Mouse (Mus musculus) frontal cortex, adult 2 months (tissue): Measurements from ENCODE around the gene Hoxb1. TPM values are rescaled to one million over a fixed set of nuclear protein-coding genes. Genes with fewer than 3 reads are reported as not detected.
A peak's percentile ranks its signal among the peaks of the same experiment; 100 is the strongest.

ENCODE experiments used
- DNase-seq, 2 experiments: peaks; one replicate each; pipeline ENCODE4 v3.0.0; 2022; ENCODE audit warnings: low spot score in 1 of 2; ENCODE audit errors: extremely low spot score in 1 of 2
- polyA plus RNA-seq: library from polyadenylated mRNA; depleted of rRNA; stranded (reverse); fragments of >200 nt; gene quantifications from 2 replicates; pipeline ENCODE4 v1.2.3, GENCODE M21; 2012; rRNA removed

The Hoxb1 gene
- polyA plus RNA-seq, 1 experiment, result not detected

DNA sequence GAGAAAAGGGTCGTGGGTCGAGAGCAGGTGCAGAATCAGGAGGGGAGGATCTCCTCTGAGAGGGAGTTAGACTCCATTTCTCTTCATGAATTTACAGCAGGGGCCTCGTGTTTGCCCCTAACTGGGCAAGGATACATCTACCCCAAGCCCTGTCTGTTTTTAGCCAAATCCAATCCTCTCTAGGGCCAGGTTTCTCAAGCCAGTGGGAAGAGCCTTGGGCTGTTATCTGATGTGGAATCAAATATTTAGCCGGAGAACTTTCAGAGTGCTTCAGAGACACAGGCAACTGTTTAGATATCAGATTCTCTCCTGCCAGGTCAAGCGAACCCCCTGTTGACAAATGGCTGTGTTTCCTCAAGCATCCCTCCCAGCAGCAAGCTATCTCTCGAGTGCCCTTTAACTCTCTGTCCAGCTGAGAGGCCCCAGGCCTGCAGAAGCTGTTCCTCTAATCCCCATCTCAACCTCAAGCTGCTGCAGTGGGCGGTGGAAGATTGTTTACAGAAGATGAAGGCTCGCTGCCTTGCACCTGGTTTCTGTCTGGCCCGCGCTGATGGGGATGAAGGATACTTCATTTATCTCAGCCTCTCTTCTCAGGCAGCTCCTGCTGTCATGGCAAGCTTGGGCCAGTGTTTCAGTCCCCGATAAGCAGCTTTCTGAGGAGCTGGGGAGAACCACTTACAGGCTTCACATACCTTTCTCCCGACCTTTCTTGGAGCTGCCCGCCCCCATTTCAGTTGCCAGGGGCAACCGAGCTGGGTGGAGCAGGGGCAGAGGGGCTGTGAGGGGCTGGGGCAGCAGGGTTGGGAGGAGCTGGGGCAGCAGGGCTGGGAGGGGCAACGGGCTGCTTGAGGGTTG is 31.4 kb downstream of the Hoxb1 start:
- DNase-seq, result no peak

DNA sequence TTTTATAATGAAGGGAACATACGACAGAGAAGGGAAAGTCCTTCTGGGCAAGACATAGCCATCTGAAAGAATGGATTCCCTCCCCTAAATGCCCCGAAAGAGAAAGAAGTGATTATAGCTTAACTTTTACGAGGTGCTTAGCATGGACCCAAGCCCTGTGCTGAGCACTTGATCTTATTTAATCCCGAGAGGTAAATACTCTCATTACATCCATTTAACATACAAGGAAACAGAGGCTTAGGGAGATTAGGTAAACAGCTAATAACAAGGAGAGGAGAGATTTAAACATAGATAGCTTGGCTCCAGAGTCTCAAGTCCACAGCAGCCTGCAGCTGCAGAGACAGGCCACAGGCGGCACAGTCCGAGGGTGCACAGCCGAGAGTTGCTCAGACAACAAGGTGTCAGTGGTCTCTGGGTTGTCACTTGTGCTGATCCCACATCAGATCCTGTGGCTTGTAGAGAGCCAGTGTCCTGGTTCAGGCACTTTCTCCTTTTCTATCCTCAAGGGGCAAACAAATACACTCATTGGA is 32.3 kb downstream of the Hoxb1 start:
- DNase-seq, result no peak

DNA sequence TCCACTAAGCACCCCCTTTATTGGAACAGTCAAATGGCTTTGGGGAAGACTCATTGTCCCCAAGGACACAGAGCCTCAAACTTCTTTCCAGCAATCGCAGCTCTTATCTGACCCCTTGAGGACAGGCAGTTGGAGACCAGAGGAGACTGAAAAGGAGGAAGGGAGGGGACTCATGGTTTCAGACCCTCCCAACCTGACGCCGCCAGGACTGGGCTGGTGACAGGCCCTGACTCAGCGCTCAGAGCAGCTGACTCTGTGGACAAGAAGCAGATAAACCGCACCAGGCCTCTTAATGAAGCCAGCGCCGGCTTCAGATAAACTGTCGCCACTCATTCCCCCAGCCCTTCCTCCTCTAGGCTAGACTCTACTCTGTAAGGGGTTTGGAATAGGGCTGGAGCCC is 34.4 kb downstream of the Hoxb1 start:
- no peak for DNase-seq

DNA sequence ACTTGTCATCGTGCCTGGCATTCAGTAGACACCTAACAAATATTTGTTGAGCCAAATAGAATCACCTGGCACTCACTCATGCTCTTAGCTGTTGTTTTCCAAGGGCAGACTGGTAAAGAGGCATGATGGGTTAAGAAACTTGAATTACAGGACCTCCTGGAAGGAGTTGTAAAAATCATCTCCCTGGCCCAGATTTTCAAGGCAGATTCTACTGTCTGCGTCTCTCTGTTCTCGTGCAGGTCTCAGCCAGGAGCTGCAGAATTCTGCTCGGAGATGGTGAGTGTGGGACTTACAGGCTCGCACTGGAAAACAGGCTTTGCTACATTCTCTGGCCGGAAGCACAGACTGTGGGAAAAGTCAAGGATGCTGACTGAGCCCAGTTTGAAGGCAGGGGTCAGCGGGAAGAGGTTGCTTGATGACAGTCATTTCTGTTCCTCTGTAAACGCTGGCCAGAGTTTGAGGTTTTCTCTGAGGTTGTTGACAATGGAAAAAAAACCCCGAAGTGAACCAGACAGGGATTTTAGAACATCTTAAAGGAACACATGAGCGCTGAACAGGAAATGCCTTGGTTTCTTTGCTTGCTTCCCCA is 38.6 kb downstream of the Hoxb1 start:
- DNase-seq, result no peak

DNA sequence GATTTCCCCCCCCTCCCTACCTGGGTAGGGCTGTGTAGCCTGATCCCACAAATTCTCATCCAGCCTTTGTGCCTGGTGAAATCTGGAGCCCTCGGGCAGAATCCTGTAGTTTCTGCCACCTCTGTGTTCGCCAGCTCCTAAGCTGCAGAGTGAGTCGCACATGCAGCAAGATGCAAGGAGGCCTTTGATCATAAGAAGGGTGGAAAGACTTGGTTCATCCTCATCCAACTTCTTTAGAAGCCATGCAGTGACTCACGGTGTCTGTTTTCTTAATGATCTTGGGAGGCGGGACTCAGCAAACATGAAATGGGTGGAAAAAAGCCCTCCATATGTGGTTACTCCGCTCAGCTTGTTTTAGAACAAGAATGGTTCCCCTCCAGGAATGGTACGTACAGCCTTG is 39.3 kb downstream of the Hoxb1 start:
- no peak for DNase-seq

DNA sequence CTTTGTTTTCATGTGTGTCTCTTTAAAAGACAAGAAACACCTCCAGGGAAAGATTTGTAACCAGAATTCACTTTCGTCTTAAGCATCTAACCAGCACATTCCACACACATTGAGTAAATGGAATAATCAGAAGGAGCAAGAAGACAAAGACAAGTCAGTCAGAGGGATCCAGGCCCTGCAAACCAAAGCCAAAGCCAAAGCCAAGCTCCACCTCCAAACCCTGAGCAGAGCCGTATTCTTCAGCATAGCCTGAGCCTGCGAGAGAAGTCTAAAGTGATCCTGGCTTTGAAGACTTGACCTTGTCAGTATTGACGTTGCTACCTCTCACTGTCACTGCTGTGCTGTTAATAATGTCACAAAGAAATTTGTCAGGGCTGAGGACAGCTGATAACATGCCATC is 40.0 kb downstream of the Hoxb1 start:
- no peak for DNase-seq

DNA sequence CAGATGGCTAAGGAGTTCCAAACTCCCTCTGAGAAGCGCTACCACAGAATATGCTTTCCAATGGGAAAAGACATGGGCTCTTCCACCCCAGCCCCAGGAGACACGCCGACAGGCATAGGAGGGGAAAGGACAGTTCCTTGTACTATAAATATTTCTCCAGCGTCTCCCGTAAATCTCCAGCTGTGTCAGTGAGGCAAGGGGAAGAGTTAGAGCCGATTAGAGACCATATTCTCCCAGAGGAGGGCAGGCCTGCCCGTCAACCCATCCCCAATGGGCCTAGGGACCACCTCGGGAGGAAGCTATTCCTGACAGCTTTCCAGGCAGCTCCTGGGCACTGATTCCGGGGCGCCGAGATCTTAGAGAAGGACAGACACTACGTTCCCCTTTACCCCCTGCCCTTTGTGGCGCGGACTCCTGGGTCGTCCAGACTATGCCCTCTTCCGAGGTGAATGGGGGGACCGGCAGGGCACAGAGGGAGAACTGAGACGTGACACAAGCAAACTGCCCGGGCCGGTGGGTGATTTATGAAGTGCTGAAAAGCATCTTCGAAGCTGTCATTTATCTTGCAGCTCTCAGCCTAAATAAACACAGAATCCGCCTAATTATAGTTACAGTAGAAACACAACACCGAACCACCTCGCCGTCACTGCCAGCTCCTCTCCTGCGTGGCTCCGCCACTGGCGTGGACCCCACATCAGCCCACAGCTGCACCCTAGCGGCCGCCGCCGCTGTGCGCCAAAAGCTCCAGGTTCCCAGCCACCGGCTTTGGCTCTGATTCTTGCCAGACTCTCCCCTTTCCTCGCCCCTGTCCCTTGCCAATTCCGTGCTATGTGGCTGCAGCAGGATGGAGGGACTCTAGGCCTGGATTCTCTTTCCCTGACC is 41.9 kb downstream of the Hoxb1 start:
- peak in 1 of 2 experiments; percentile 48 for DNase-seq

DNA sequence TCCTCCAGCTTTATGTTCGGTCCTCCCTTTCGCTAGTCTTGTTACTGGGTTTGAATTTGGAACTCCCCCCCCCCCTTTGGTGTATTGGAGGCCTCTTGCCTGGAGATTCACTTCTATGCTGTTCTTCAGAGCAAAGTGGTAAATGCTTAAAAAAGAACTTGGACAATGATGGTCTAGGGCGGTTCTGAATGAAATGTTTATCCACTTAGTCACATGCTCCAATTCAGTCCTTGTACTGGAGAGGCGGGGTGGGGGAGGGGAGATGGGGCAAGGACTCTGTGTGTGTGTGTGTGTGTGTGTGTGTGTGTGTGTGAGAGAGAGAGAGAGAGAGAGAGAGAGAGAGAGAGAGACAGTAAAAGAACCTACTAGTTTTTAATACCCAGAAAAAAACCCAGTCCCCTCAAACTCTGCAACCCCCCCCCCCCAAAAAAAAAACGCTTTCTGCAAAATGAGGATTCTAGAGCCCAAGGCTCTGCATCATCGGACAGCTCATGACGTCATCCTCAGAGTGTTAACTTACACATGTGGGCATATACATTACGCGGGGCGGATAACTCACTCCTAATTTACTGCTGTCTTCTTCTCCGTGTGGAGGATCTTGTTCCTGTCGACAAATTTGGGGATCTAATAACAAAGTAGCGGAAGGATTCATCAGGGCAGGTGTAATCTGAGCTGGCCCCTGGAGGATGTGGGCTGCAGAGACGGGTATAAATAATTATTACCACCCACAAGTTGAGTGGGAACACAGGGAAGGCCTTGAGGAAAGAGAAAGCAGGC is 42.9 kb downstream of the Hoxb1 start:
- DNase-seq, result no peak

DNA sequence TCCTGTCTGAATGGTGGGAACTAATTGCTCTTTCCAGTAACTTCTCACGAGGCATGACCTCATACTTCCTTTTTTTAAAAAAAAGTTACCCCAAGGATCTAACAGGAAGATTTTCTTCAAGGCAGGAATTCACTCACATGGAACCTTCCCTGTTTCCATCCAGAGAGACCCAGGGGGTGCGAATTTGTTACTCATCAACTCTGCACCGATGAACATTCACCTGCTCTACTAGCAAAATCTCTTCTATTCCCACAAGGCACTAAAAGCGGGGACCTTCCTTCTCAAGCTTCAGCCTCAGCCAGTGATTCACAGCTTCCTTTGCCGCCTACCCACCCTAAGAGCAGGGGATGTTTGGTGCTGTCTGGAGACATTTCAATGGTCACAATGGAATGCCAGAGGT is 45.5 kb downstream of the Hoxb1 start:
- no peak for DNase-seq

DNA sequence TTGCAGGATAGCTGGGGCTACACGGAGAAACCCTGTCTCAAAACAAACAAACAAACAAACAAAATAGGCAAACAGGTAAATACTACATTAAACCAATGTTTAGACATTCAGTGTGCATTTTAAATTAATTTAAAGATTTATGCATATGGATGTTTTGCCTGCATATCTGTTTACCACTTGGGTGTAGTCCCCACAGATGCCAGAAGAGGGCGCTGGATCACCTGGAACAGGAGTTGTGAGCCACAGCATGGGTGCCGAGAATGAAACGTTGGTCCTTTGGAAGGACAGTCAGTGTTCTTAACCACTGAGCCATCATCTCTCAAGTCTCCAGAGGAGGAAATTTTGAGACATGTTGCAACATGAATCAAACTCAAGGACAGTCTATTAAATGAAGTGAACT is 46.4 kb downstream of the Hoxb1 start:
- no peak for DNase-seq

DNA sequence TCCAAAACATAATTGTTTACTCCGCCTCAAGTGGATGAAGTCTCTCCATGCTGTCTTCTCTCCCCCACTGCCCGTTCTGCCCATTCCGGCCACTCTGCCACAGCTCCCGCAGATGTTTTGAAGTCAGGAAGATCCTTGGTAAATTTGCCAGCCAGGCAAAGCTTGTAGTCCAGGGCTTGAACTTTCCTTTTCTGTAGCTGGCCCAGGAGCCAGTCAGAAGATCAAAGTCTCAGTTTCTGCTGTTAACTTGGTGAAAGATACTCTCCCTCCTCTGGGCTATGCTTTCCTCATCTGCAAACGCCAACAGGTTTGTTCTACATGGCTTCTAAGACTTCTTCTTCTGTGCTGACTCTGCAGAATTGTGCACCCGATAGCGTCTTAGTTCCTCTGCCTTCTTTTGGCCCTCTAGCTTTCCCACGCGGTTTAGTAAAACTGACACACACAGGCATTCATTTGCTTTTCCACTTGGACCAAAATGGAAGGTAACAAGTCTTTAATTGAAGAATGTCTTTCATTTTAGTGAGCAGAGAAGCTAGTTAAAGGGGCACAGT is 47.5 kb downstream of the Hoxb1 start:
- no peak for DNase-seq

DNA sequence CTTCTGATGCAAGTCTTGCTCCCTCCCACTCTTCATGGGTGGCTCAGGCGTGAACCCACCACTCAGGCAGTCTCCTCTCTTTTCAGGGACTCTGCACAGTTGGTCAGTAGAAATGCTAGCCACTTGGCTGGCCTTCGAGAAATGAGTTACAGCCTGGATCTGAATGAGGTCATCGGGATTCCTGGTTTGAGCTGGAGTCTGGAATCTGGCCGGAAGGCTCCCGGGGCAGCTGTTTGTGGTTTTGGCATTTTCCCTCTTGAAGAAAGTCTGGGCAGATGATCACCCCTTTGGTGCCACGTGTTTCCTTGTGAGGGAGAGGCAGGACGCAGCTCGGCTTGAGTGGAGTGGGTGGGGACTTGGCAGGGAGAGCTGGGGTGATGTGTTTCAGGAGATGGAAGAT is 48.0 kb downstream of the Hoxb1 start:
- DNase-seq, result peak; percentile 11 to 50

DNA sequence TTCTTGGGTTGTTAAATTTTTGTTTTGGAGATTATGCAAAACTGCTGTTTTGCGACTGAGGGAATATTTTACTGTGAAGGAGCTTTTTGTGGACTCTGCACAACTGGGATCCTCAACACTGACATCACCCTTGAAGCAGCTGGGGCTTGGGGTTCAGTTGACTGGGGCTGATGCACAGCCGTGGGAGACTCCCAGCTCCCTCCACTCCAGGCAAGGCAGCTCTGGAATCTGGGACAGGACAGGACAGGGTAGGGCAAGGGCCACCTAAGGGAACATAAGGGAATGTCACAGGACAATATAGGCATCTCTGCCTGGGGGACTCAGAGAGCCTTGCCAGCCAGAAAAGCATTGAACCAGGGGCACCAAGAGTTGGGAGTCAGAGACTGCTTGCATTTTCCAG is 48.5 kb downstream of the Hoxb1 start:
- no peak for DNase-seq

Other genes with a start within 250 kb of the Hoxb1 start
- gene Ttll6, start 232.0 kb upstream of the Hoxb1 start, polyA plus RNA-seq, result 0.06 and 0.61 TPM in 2 replicates
- gene Hoxb13, start 171.4 kb upstream of the Hoxb1 start, polyA plus RNA-seq, result not detected in 2 replicates
- not detected in 2 replicates for gene Hoxb9, start 94.3 kb upstream of the Hoxb1 start, polyA plus RNA-seq
- gene Hoxb8, start 83.8 kb upstream of the Hoxb1 start, polyA plus RNA-seq, result 0.06 TPM in 1 of 2 replicates, not detected in the other
- gene Hoxb7, start 79.1 kb upstream of the Hoxb1 start, polyA plus RNA-seq, result not detected in 2 replicates
- gene Hoxb6, start 73.3 kb upstream of the Hoxb1 start, polyA plus RNA-seq, result not detected in 2 replicates
- gene Hoxb5, start 62.4 kb upstream of the Hoxb1 start, polyA plus RNA-seq, result 0.11 TPM in 1 of 2 replicates, not detected in the other
- gene Hoxb4, start 47.5 kb upstream of the Hoxb1 start, polyA plus RNA-seq, result 0.04 TPM in 1 of 2 replicates, not detected in the other
- gene Hoxb3, start 42.4 kb upstream of the Hoxb1 start, polyA plus RNA-seq, result not detected in 2 replicates
- 0.06 TPM in 1 of 2 replicates, not detected in the other for gene Hoxb2, start 15.2 kb upstream of the Hoxb1 start, polyA plus RNA-seq
- gene Skap1, start 98.8 kb downstream of the Hoxb1 start, polyA plus RNA-seq, result 2.3 and 3.1 TPM in 2 replicates